Mouse (Mus musculus) limb, embryonic 11.5 days (tissue): Measurements from ENCODE around the gene Vmn1r4. TPM values are rescaled to one million over a fixed set of nuclear protein-coding genes. Genes with fewer than 3 reads are reported as not detected.

ENCODE experiments used
- ATAC-seq: fragments of 200-750 bp; cut with Nextera tagmentation; 2 replicates; pipeline ENCODE4 v1.8.0; 2017; ENCODE audit warnings: low read depth; ENCODE audit not compliant: insufficient number of reproducible peaks, low FRiP score, low TSS enrichment
- DNase-seq: peaks from one replicate; pipeline ENCODE4 v3.0.0-alpha.2; 2015; ENCODE audit warnings: low spot score
- H3K27ac ChIP-seq: fragments of 300-500 bp; sonication (generic); replicated peaks from 2 replicates; pipeline ENCODE4 v1.5.1; 2014; ENCODE audit warnings: low read depth, mild to moderate bottlenecking, low read length
- H3K27me3 ChIP-seq: fragments of 300-500 bp; sonication (generic); 2 replicates; pipeline ENCODE4 v1.6.1; 2014; ENCODE audit warnings: mild to moderate bottlenecking, low read length, mixed read lengths; ENCODE audit not compliant: control insufficient read depth, insufficient read depth
- H3K36me3 ChIP-seq: fragments of 300-500 bp; sonication (generic); 2 replicates; pipeline ENCODE4 v1.6.1; 2014; ENCODE audit warnings: mild to moderate bottlenecking, low read length, moderate library complexity, mixed read lengths; ENCODE audit not compliant: control insufficient read depth, insufficient read depth
- H3K4me1 ChIP-seq: fragments of 300-500 bp; sonication (generic); 2 replicates; pipeline ENCODE4 v1.6.1; 2014; ENCODE audit warnings: low read length, mixed read lengths; ENCODE audit not compliant: control insufficient read depth, insufficient read depth
- H3K4me2 ChIP-seq: fragments of 300-500 bp; sonication (generic); 2 replicates; pipeline ENCODE4 v1.6.1; 2014; ENCODE audit warnings: low read depth, mild to moderate bottlenecking, moderate library complexity; ENCODE audit not compliant: severe bottlenecking
- H3K4me3 ChIP-seq: fragments of 300-500 bp; sonication (generic); 2 replicates; pipeline ENCODE4 v1.5.1; 2014; ENCODE audit warnings: low read depth, low read length
- H3K9ac ChIP-seq: fragments of 300-500 bp; sonication (generic); 2 replicates; pipeline ENCODE4 v1.6.1; 2014; ENCODE audit warnings: mild to moderate bottlenecking, low read length
- H3K9me3 ChIP-seq: fragments of 300-500 bp; sonication (generic); 2 replicates; pipeline ENCODE4 v1.6.1; 2016; ENCODE audit warnings: low read length; ENCODE audit not compliant: control insufficient read depth
- WGBS: fragments of 180-500 bp; shearing (Covaris S2); extraction: QIAGEN DNeasy Blood & Tissue Kit; methylation state at CpG from one replicate; pipeline ENCODE4 v1.1.7; 2014; 5-methylcytosine and 5-hydroxymethylcytosine counted together
- polyA plus RNA-seq: library from polyadenylated mRNA; unstranded; fragments of >200 nt; fragmentation: Nextera tagmentation; extraction: Ambion mirVana; gene quantifications from 2 replicates; pipeline ENCODE4 v1.2.1, GENCODE M21; 2014

Gene Vmn1r4
- polyA plus RNA-seq, 1 experiment from 2014 or later: 0.16 TPM

- no peak for ATAC-seq
- Histone ChIP-seq H3K27me3 (no peaks in the 10 kb centered on the region), H3K4me1 (no peaks in the 10 kb centered on the region), H3K4me3 (no peak overlapping the region), H3K36me3 (no peaks in the 10 kb centered on the region), H3K9ac (no peak overlapping the region), H3K9me3 (no peaks in the 10 kb centered on the region), H3K4me2 (no peak overlapping the region), H3K27ac (no peak overlapping the region)
- DNase-seq: no peak
- 53% methylated on average over 12 of the region's 12 CpGs for WGBS
Observed at GRCm38 (mm10) chr6:56901824-56902386, 21.9 kb upstream of the Vmn1r4 start.

- Histone ChIP-seq H3K4me1 (no peaks in the 10 kb centered on the region), H3K27ac (no peak overlapping the region), H3K4me3 (no peak overlapping the region), H3K9me3 (no peaks in the 10 kb centered on the region), H3K36me3 (no peaks in the 10 kb centered on the region), H3K9ac (no peak overlapping the region), H3K4me2 (no peak overlapping the region), H3K27me3 (no peaks in the 10 kb centered on the region)
- 84% methylated on average over 7 of the region's 7 CpGs for WGBS
- DNase-seq (no peak), ATAC-seq (no peak)
Observed at GRCm38 (mm10) chr6:56902606-56903520, 21.0 kb upstream of the Vmn1r4 start.

- no peak for ATAC-seq
- 71% methylated on average over 6 of the region's 6 CpGs for WGBS
- H3K27ac ChIP-seq: no peak overlapping the region
Observed at GRCm38 (mm10) chr6:56903831-56904230, 20.0 kb upstream of the Vmn1r4 start.

GRCm38 (mm10) chr6:56904330-56904729 is 19.5 kb upstream of the Vmn1r4 start:
- no peak overlapping the region for H3K4me2 ChIP-seq
- no peaks in the 10 kb centered on the region for H3K27me3 ChIP-seq
- no peak overlapping the region for H3K9ac ChIP-seq
- H3K36me3 ChIP-seq: no peaks in the 10 kb centered on the region
- 100% methylated on average over 1 of the region's 1 CpGs for WGBS
- no peaks in the 10 kb centered on the region for H3K9me3 ChIP-seq
- no peaks in the 10 kb centered on the region for H3K4me1 ChIP-seq
- no peak for DNase-seq
- no peak overlapping the region for H3K27ac ChIP-seq
- no peak for ATAC-seq
- H3K4me3 ChIP-seq: no peak overlapping the region

More at GRCm38 (mm10) chr6:56903831-56904230, 20.0 kb upstream of the Vmn1r4 start:
- no peaks in the 10 kb centered on the region for H3K27me3 ChIP-seq
- H3K4me2 ChIP-seq: no peak overlapping the region
- H3K9me3 ChIP-seq: no peaks in the 10 kb centered on the region
- H3K9ac ChIP-seq: no peak overlapping the region
- no peaks in the 10 kb centered on the region for H3K4me1 ChIP-seq
- no peaks in the 10 kb centered on the region for H3K36me3 ChIP-seq
- no peak for DNase-seq
- no peak overlapping the region for H3K4me3 ChIP-seq

GRCm38 (mm10) chr6:56904982-56905381 is 18.8 kb upstream of the Vmn1r4 start:
- DNase-seq (no peak), ATAC-seq (no peak)
- 89% methylated on average over 2 of the region's 2 CpGs for WGBS
- Histone ChIP-seq H3K4me1 (no peaks in the 10 kb centered on the region), H3K27me3 (no peaks in the 10 kb centered on the region), H3K36me3 (no peaks in the 10 kb centered on the region), H3K4me3 (no peak overlapping the region), H3K9ac (no peak overlapping the region), H3K4me2 (no peak overlapping the region), H3K27ac (no peak overlapping the region), H3K9me3 (no peaks in the 10 kb centered on the region)

GRCm38 (mm10) chr6:56905486-56905885 is 18.3 kb upstream of the Vmn1r4 start:
- H3K4me1 ChIP-seq: no peaks in the 10 kb centered on the region
- ATAC-seq (no peak), DNase-seq (no peak)
- no peaks in the 10 kb centered on the region for H3K27me3 ChIP-seq
- WGBS: 94% methylated on average over 5 of the region's 5 CpGs
- no peak overlapping the region for H3K4me2 ChIP-seq
- no peaks in the 10 kb centered on the region for H3K36me3 ChIP-seq
- no peak overlapping the region for H3K27ac ChIP-seq
- no peak overlapping the region for H3K9ac ChIP-seq
- no peaks in the 10 kb centered on the region for H3K9me3 ChIP-seq
- no peak overlapping the region for H3K4me3 ChIP-seq

GRCm38 (mm10) chr6:56906121-56906846 is 17.5 kb upstream of the Vmn1r4 start:
- no peaks in the 10 kb centered on the region for H3K9me3 ChIP-seq
- no peaks in the 10 kb centered on the region for H3K4me1 ChIP-seq
- 88% methylated on average over 8 of the region's 8 CpGs for WGBS
- no peak overlapping the region for H3K4me3 ChIP-seq
- H3K9ac ChIP-seq: no peak overlapping the region
- no peak overlapping the region for H3K4me2 ChIP-seq
- no peak for DNase-seq
- no peaks in the 10 kb centered on the region for H3K36me3 ChIP-seq
- no peaks in the 10 kb centered on the region for H3K27me3 ChIP-seq
- ATAC-seq: no peak
- H3K27ac ChIP-seq: no peak overlapping the region

GRCm38 (mm10) chr6:56907973-56908372 is 15.8 kb upstream of the Vmn1r4 start:
- Histone ChIP-seq H3K4me3 (no peak overlapping the region), H3K9me3 (no peaks in the 10 kb centered on the region), H3K4me2 (no peak overlapping the region), H3K9ac (no peak overlapping the region), H3K4me1 (no peaks in the 10 kb centered on the region), H3K27ac (no peak overlapping the region), H3K27me3 (no peaks in the 10 kb centered on the region), H3K36me3 (no peaks in the 10 kb centered on the region)
- 93% methylated on average over 3 of the region's 3 CpGs for WGBS
- ATAC-seq: no peak
- DNase-seq: no peak
